In the genomic region with DNA sequence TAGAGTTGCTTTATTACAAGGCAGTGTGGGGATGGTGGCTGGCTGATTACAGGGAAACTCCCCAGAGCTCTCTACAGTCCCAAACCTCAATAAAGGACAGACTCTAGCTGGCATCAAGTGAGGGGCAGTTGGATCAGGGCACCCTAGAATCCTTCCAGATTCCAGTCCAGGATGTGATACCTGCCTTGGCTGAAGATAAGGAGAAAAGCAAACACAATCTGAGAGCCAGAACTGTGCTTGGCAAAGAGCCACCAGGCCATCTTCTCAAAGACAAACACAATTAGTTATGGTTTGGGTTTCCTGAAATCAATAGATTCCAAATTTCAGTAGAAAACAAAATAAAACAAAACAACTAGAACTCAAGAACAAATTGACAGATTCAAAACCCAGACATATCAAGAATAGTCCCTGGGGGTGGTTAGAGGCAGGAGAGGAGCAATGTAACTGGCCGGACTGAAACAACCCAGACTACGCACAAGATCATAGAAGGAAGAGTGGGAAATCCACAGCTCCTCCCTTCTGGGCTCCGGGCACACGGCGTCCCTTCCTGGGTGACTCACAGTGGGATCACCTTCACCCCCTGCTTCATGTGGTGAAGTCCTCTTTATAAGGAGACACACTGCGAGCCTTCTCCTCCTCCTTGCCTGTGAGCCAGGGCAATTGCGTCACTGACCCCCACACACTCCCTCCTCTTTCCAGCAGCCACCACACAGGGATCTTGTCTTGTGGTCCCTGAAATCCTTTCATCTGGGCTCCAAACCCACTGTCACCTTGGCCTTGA, we compare ENCODE assay signal across 13 mouse cellular contexts.
DNase-seq lines count a peak whose midpoint lies in the region.
"Had no signal": no experiment of that assay in that cellular context is flagged by ENCODE, and none has a peak within 500 bp of the region (broad histone marks: within the 10 kb centered on the region; RNA-seq: fewer than 3 reads in every experiment).

No protein-coding gene starts in this region.

- H3K4me1 ChIP-seq in forebrain, embryonic 10.5 days: 0 out of 2 replicates have a peak, but pooled peaks cover 3% of the 10 kb centered on the region

- H3K27me3 ChIP-seq in forebrain, embryonic 10.5 days (ENCODE audit: poor library complexity, severe bottlenecking): no peaks in the 10 kb centered on the region
- H3K27me3 ChIP-seq: neural tube, embryonic 13.5 days had no signal

- no peaks in the 10 kb centered on the region for H3K36me3 ChIP-seq in forebrain, embryonic 10.5 days (replicated peaks)
- H3K36me3 ChIP-seq: neural tube, embryonic 13.5 days had no signal

- no peak overlapping the region for H3K27ac ChIP-seq in forebrain, embryonic 10.5 days
- H3K27ac ChIP-seq: liver, embryonic 14.5 days; macrophage; neural tube, embryonic 13.5 days had no signal

- peak; percentile 14 to 23 for DNase-seq in lung, adult 18-20 months
- no peak for DNase-seq in lung, postnatal 4 days
- DNase-seq in ZHBTc4 (ENCODE audit: low read depth, low spot score): peak; percentile 11
- DNase-seq in brain, adult 2 months (ENCODE audit: low read depth, low spot score): peak; percentile 9
- DNase-seq in testis, postnatal 10 days (ENCODE audit: low spot score): peak; percentile 58
- no peak for DNase-seq in forebrain, embryonic 10.5 days (ENCODE audit: extremely low spot score, low spot score)
- no peak for DNase-seq in kidney, postnatal 25 days
- DNase-seq in thymus, postnatal 36 days: no peak
- DNase-seq: forebrain, postnatal 0 days; gastrocnemius, postnatal 36 days had no signal

- no peaks in the 10 kb centered on the region for H3K9me3 ChIP-seq in forebrain, embryonic 10.5 days
- H3K9me3 ChIP-seq: neural tube, embryonic 13.5 days had no signal

- WGBS in forebrain, embryonic 10.5 days: 91% methylated on average over 7 of the region's 7 CpGs

- no peak overlapping the region for H3K4me3 ChIP-seq in forebrain, embryonic 10.5 days
- H3K4me3 ChIP-seq: neural tube, embryonic 13.5 days had no signal

Comparison
In these comparisons a context has a peak if more than half of its experiments do, and no peak if none do; other contexts are left out.
1. DNase-seq: peak in lung, adult 18-20 months (2 of 2), ZHBTc4 (single experiment), brain, adult 2 months (single experiment) and testis, postnatal 10 days (single experiment); none in lung, postnatal 4 days (0 of 2), forebrain, embryonic 10.5 days (single experiment), kidney, postnatal 25 days (0 of 2) and thymus, postnatal 36 days (0 of 2).